Mouse (Mus musculus) layer of hippocampus, adult 8-10 months (tissue): ENCODE data around the gene Vmn2r22. TPM values are rescaled to one million over a fixed set of nuclear protein-coding genes. Genes with fewer than 3 reads are reported as not detected.
"Not testable (repeated sequence)": the region's sequence is repeated elsewhere in the genome, so short reads cannot be mapped to it uniquely, and the experiment has no call there.

Source experiments
- DNase-seq, 2 experiments: peaks; one replicate each; pipeline ENCODE4 v3.0.0; 2022; ENCODE audit warnings: low spot score in 2 of 2
- total RNA-seq, 4 experiments: library from RNA; stranded (reverse); gene quantifications; 2 replicates each; pipeline ENCODE4 v1.2.4; 2022

Vmn2r22 gene
- total RNA-seq, result not detected

GRCm38 (mm10) chr6:123650625-123651024, at the start of gene Vmn2r22:
Gene Vmn2r22, minus strand, starts transcription at chr6:123650725.
- DNase-seq, result not testable (repeated sequence)

- no peak for DNase-seq
These were observed 46.7 kb upstream of the Vmn2r22 start for GRCm38 (mm10) chr6:123697213-123697612.

DNA sequence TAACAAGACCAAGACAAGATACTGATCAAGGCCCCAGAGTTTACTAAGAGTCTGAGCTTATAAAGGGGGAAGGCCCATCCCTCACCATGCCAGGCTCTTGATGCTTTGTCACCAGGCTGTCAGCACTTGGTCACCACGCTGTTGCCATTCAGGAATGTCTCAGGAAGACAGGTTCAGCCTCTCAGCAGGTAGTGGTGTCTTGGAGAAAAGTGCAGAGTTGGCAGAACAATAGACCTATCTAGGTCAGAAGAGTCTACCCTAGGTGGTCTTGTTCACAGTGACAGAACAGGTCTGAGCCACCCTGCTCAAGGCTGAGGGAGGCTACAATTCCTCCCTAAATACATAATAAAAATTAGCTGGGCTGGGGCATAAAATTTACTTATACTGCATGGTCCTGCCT, 46.1 kb upstream of the Vmn2r22 start:
- not testable (repeated sequence) for DNase-seq

DNA sequence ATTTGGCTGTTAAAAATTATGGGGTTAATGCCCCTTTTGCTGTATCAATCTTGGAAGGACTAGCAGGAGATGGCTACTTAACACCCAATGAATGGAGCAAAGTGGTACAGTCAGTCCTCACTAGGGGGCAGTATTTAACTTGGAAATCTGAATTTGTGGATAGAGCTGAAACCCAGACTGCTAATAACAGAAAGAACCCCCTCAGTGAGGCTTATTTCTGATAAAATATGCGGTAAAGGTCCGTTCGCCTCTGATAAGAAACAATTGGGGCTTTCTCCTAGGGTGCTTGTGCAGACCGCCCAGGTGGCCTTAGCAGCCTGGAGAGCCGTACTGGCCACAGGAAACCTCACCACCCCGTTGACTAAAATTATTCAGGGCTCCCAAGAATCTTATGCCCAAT, 6.5 kb upstream of the Vmn2r22 start:
- DNase-seq, result peak in 1 of 2 experiments; percentile 11

- not testable (repeated sequence) for DNase-seq
These were observed 11.1 kb downstream of the Vmn2r22 start for GRCm38 (mm10) chr6:123639394-123639793.

DNA sequence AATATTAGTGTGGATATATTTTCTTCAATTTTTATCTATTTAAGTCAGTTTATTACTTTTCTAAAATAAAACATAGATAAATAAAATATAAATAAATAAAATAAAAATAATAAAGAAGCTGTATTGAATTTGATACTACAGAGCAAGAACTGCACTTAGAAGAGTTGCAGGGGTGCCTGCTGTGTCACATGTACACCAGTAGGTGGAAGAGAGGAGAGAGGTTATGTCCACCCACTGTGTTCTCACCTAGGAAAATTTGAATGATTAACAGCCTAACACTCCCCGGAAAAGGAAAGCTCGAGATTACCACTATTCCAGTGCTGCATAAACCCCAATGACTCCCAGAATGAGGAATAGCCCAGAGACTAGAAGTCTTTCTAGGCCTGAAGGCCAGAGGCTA, 26.7 kb downstream of the Vmn2r22 start:
- DNase-seq, result not testable (repeated sequence)

DNA sequence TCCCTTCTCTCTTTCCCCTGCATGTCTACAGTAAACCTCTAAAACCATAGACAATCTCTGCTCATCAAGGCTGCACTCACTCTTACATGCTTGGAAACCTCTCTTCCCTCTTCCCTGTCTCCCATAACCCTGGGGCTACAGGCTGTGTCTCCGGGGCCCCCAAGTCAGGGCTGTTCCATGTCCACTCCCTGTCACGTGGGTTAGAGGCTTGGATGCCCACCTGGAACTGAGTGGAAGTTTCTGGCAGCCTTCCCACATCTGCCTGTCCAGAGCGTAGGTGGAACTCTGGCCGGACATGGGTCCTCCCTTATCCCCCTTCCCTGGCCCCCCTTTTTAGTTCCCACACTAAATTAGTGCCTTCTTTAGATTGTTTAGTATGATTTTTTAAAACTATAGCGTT, 62.2 kb downstream of the Vmn2r22 start:
- not testable (repeated sequence) for DNase-seq

- not testable (repeated sequence) for DNase-seq
These were observed 62.7 kb downstream of the Vmn2r22 start for GRCm38 (mm10) chr6:123587796-123588328.

DNA sequence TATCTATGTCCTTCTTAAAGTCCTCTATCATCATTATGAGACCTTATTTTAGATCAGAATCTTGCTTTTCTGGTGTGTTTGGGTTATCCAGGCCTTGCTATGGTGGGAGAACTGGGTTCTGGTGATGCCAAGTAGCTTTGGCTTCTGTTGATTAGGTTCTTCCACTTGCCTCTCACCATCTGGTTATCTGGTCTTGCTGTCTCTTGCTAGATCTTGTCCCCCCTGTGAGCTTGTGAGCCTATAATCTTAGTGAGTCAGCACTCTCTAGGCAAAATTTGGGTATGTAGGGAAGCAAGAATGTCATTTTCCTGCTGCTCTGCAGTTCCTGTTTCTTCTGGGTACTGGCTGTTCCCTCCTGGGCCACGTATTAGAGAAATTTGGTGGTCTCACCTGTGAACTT, 66.5 kb downstream of the Vmn2r22 start:
- not testable (repeated sequence) for DNase-seq

DNA sequence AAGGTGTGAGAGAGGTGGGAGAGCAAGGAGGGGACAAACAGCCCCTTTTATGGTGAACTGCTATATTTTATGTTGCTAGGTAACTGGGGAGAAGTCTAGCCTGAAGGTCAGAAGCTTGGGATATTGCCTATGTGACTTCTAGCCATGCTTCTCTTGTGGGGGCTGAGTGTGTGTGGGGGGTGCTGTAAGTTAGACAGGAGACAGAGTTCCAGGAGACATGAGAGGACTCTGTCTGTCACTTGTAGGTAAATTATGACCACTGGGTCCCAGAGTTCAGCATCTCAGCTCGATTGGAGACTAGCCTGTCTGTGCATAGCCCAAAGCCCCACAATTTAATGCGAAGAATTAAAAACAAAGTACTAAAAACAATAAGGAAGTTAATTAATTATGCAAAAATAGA, 75.8 kb downstream of the Vmn2r22 start:
- DNase-seq, result not testable (repeated sequence)

Other genes starting within 250 kb of the Vmn2r22 start
- not detected for gene Vmn2r20, start 232.6 kb downstream of the Vmn2r22 start, total RNA-seq
- not detected for gene Vmn2r21, start 117.3 kb downstream of the Vmn2r22 start, total RNA-seq
- not detected for gene Vmn2r23, start 51.9 kb upstream of the Vmn2r22 start, total RNA-seq
- gene Vmn2r24, start 128.2 kb upstream of the Vmn2r22 start, total RNA-seq, result under 1 TPM in 2 of 4 experiments, not detected in 2; 0.02 TPM
- not detected for gene Vmn2r25, start 202.7 kb upstream of the Vmn2r22 start, total RNA-seq